Mouse (Mus musculus) urinary bladder, adult 2 months (tissue): Measurements from ENCODE around the gene Galnt4. TPM values are rescaled to one million over a fixed set of nuclear protein-coding genes. Genes with fewer than 3 reads are reported as not detected.
"Not testable (repeated sequence)": the region's sequence is repeated elsewhere in the genome, so short reads cannot be mapped to it uniquely, and the experiment has no call there.

Source experiments
- DNase-seq: peaks from one replicate; pipeline ENCODE4 v3.0.0; 2022; ENCODE audit warnings: low spot score
- polyA plus RNA-seq: library from polyadenylated mRNA; depleted of rRNA; stranded (reverse); fragments of >200 nt; gene quantifications from 2 replicates; pipeline ENCODE4 v1.2.3, GENCODE M21; 2012; rRNA removed

The Galnt4 gene
- polyA plus RNA-seq, 1 experiment = 4.8 TPM

GRCm38 (mm10) chr10:99156808-99157207 is 48.8 kb downstream of the Galnt4 start:
- no peak for DNase-seq

- not testable (repeated sequence) for DNase-seq
These were observed 49.7 kb downstream of the Galnt4 start for GRCm38 (mm10) chr10:99157697-99158096.

GRCm38 (mm10) chr10:99161987-99162582 is 54.1 kb downstream of the Galnt4 start:
- no peak for DNase-seq

Other genes with a start within 250 kb of the Galnt4 start
- 38.5 and 49.5 TPM in 2 replicates for gene Atp2b1, start 193.8 kb upstream of the Galnt4 start, polyA plus RNA-seq
- 16.6 and 19.3 TPM in 2 replicates for gene Poc1b, start 1.1 kb upstream of the Galnt4 start, polyA plus RNA-seq
- gene Phxr2, start 18.2 kb downstream of the Galnt4 start, polyA plus RNA-seq = not detected in 2 replicates
- gene Dusp6, start 155.1 kb downstream of the Galnt4 start, polyA plus RNA-seq = 27.4 and 29.3 TPM in 2 replicates